Mouse (Mus musculus): ENCODE results near the gene Ifit3.

DNA sequence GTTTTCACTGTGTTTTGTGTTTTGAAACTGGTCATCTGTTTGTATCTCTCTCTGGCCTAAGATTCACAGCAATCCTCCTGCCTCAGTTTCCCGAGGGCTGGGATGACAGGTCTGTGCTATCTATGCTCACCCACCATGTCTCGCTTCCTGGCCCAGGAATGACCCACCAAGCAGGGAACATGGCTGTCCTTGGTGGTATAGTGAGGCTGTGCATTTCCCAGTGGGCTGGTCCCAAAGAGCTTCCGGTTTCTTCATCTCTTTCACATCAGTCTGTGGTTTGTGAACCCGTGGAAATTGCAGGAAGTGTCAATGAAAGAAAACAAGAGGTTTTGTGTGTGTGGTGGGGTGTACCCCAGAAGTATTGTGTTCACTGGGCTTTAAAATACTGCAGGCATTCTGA, 41.3 kb downstream of the Ifit3 start:
- TF ChIP-seq POLR2A (IDR thresholded peaks at IDR 0.05; ENCODE audit: insufficient read depth, low read depth, low read length) (no peak), CTCF (IDR thresholded peaks at IDR 0.05) (no peak)

Measured in heart, adult 2 months (tissue).